Mouse (Mus musculus): ENCODE results near the gene Ppp1r21. TPM values are rescaled to one million over a fixed set of nuclear protein-coding genes. Genes with fewer than 3 reads are reported as not detected.

Gene Ppp1r21
- total and polyA plus RNA-seq, 3 experiments, result 21.5 to 30.4 (median 27.7) TPM

DNA sequence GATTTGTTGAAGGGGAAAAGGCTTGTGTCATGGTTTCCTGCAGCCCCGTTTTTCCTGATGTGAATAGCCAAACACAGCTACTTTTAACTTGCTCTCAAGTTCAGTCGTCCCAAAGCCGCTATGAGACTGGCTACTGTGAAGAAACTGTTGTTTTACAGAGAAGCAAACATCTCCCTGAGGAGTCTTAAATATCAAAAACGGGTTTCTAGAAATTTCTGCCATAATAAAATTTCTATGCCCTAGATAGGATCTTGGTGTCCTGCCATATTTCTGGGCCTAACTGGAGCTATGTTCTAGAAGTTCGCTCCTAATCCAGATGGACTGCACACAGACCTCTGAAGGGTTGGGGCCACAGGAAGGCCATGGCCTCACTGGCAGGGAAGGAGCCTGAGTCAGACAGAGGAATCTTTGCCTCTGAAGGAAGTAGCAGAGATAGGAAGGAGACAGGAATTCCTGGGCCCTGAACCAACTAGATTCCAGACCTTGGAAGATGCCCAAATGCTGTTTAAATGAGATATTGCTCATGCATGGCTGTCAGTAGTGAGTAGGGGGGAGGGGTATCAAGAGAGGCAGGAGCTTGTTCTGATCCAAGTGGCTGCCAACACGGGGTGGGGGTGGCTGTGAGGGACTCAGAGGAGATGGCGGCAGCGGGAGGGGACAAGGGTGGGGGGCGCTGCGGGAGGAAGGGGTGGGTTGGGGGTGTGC lies 98.9 kb downstream of the Ppp1r21 start:
- H3K9ac ChIP-seq (ENCODE audit: insufficient read depth, low read depth), result no peak overlapping the region
- peaks cover 0 to 5% of the 10 kb centered on the region in 2 experiments for H3K36me3 ChIP-seq (replicated peaks in 1 of 2; ENCODE audit: control insufficient read depth in 1 of 2, insufficient read depth in 1 of 2, low read length in 1 of 2)
- no peaks in the 10 kb centered on the region for H3K27me3 ChIP-seq (replicated peaks)
- peaks cover 0 to 16% of the 10 kb centered on the region in 2 experiments; a peak in 2 of 4 replicates for H3K4me1 ChIP-seq (ENCODE audit: control insufficient read depth in 1 of 2, insufficient read depth in 2 of 2)
- no peak overlapping the region for H3K27ac ChIP-seq (ENCODE audit: insufficient read depth, low read depth)
- dilution Hi-C loops (cut with MboI; ENCODE audit: extremely low pct_ligation_motif_present, extremely low pct_unique_long_range_greater_than_20kb, low sequenced_read_pairs), result no loop called here
- in situ Hi-C loops (cut with MboI; ENCODE audit: low pct_ligation_motif_present, low pct_unique_long_range_greater_than_20kb, low sequenced_read_pairs), result loop anchor here (25.0 kb wide), 1 partner anchor 367 kb away; no protein-coding TSS in a partner anchor
- no peak overlapping the region for H3K4me3 ChIP-seq (replicated peaks in 1 of 3; ENCODE audit: low read depth in 2 of 3, low read length in 2 of 3, poor library complexity in 1 of 3)
- no peaks in the 10 kb centered on the region for H3K79me2 ChIP-seq (replicated peaks; ENCODE audit: control insufficient read depth, extremely low read depth, insufficient read depth, poor library complexity, severe bottlenecking)
- DNase-seq (ENCODE audit: extremely low read depth), result no peak
- TF ChIP-seq SIN3A (IDR thresholded peaks at IDR 0.05; ENCODE audit: low read length) (no peak), GABPA (IDR thresholded peaks at IDR 0.05; ENCODE audit: insufficient replicate concordance, low read depth, low read length) (no peak), MXI1 (IDR thresholded peaks at IDR 0.05; ENCODE audit: low read depth, low read length) (no peak), JUN (IDR thresholded peaks at IDR 0.05; ENCODE audit: insufficient read depth, low read depth, low read length) (no peak), HCFC1 (IDR thresholded peaks at IDR 0.05; ENCODE audit: low read depth, low read length) (no peak), BHLHE40 (IDR thresholded peaks at IDR 0.05; ENCODE audit: low read depth, low read length) (no peak), USF1 (IDR thresholded peaks at IDR 0.05; ENCODE audit: low read depth, low read length) (no peak), E2F4 (IDR thresholded peaks at IDR 0.05; ENCODE audit: insufficient replicate concordance, low read depth, low read length) (no peak), USF2 (conservative IDR thresholded peaks at IDR 0.05; ENCODE audit: low read depth, low read length) (no peak), NELFE (IDR thresholded peaks at IDR 0.05; ENCODE audit: low read depth, low read length) (no peak), KAT2A (IDR thresholded peaks at IDR 0.05; ENCODE audit: insufficient replicate concordance, low read length) (no peak), JUND (conservative IDR thresholded peaks at IDR 0.05; ENCODE audit: low read depth, low read length) (no peak), MEF2A (IDR thresholded peaks at IDR 0.05; ENCODE audit: borderline replicate concordance, low read depth, low read length) (no peak)
- H3K9me3 ChIP-seq (replicated peaks; ENCODE audit: low read length), result no peaks in the 10 kb centered on the region
- H3K4me2 ChIP-seq (ENCODE audit: insufficient read depth, low read depth, poor library complexity, severe bottlenecking), result no peak overlapping the region

GRCm38 (mm10) chr17:88629381-88629759 lies 99.5 kb downstream of the Ppp1r21 start:
- no peak overlapping the region for H3K4me3 ChIP-seq (replicated peaks in 1 of 3; ENCODE audit: low read depth in 2 of 3, low read length in 2 of 3, poor library complexity in 1 of 3)
- no peaks in the 10 kb centered on the region for H3K27me3 ChIP-seq (replicated peaks)
- dilution Hi-C loops (cut with MboI; ENCODE audit: extremely low pct_ligation_motif_present, extremely low pct_unique_long_range_greater_than_20kb, low sequenced_read_pairs), result no loop called here
- H3K4me1 ChIP-seq (ENCODE audit: control insufficient read depth in 1 of 2, insufficient read depth in 2 of 2), result peaks cover 0 to 10% of the 10 kb centered on the region in 2 experiments; a peak in 2 of 4 replicates
- DNase-seq (ENCODE audit: extremely low read depth), result no peak
- no peak overlapping the region for H3K27ac ChIP-seq (ENCODE audit: insufficient read depth, low read depth)
- H3K79me2 ChIP-seq (replicated peaks; ENCODE audit: control insufficient read depth, extremely low read depth, insufficient read depth, poor library complexity, severe bottlenecking), result no peaks in the 10 kb centered on the region
- H3K9ac ChIP-seq (ENCODE audit: insufficient read depth, low read depth), result no peak overlapping the region
- no peak overlapping the region for H3K4me2 ChIP-seq (ENCODE audit: insufficient read depth, low read depth, poor library complexity, severe bottlenecking)
- peaks cover 0 to 3% of the 10 kb centered on the region in 2 experiments for H3K36me3 ChIP-seq (replicated peaks in 1 of 2; ENCODE audit: control insufficient read depth in 1 of 2, insufficient read depth in 1 of 2, low read length in 1 of 2)
- H3K9me3 ChIP-seq (replicated peaks; ENCODE audit: low read length), result no peaks in the 10 kb centered on the region
- TF ChIP-seq CHD1 (IDR thresholded peaks at IDR 0.05; ENCODE audit: low read depth, low read length), result no peak
- TF ChIP-seq MAFK (IDR thresholded peaks at IDR 0.05; ENCODE audit: insufficient replicate concordance, low read length), result no peak
- no peak for TF ChIP-seq IRF4 (IDR thresholded peaks at IDR 0.05; ENCODE audit: low read depth, low read length)
- TF ChIP-seq TBP (conservative IDR thresholded peaks at IDR 0.05; ENCODE audit: low read depth, low read length), result no peak
- TF ChIP-seq BHLHE40 (IDR thresholded peaks at IDR 0.05; ENCODE audit: low read depth, low read length), result no peak
- no peak for TF ChIP-seq ZMIZ1 (IDR thresholded peaks at IDR 0.05; ENCODE audit: low read depth, low read length)
- TF ChIP-seq RCOR1 (conservative IDR thresholded peaks at IDR 0.05; ENCODE audit: low read depth, low read length), result no peak
- in situ Hi-C loops (cut with MboI; ENCODE audit: low pct_ligation_motif_present, low pct_unique_long_range_greater_than_20kb, low sequenced_read_pairs), result loop anchor here (25.0 kb wide), 1 partner anchor 367 kb away; no protein-coding TSS in a partner anchor

All from CH12.LX (cell line).